Mouse (Mus musculus) heart, postnatal 25 days (tissue): Measurements from ENCODE around the gene Gm3139. TPM values are rescaled to one million over a fixed set of nuclear protein-coding genes. Genes with fewer than 3 reads are reported as not detected.
"Not testable (repeated sequence)": the region's sequence is repeated elsewhere in the genome, so short reads cannot be mapped to it uniquely, and the experiment has no call there.

Experiments used
- DNase-seq: peaks from one replicate; pipeline ENCODE4 v3.0.0; 2022; ENCODE audit warnings: low spot score
- intact Hi-C: fragments of 180-260 bp; cut with DNase I; formaldehyde crosslinking; loops from one replicate; pipeline ENCODE4 v1.15.1; 2025
- total RNA-seq, 2 experiments: library from RNA; stranded (reverse); gene quantifications; 2 replicates each; pipeline ENCODE4 v1.2.3; 2021

Gm3139 gene
- total RNA-seq = not detected

- intact Hi-C loops, DNase-seq: not testable (repeated sequence)
These were observed at the start of gene Gm3139 for GRCm38 (mm10) chr5:94525987-94526386. Gene Gm3139, plus strand, starts transcription at chr5:94526287.

Other genes starting within 250 kb of the Gm3139 start
- not detected for gene A430089I19Rik, start 219.5 kb upstream of the Gm3139 start, total RNA-seq
- gene Gm6502, start 211.9 kb upstream of the Gm3139 start, total RNA-seq = not detected
- gene AA792892, start 186.5 kb upstream of the Gm3139 start, total RNA-seq = not detected
- not detected for gene Gm7682, start 80.5 kb upstream of the Gm3139 start, total RNA-seq
- not detected for gene Gm3147, start 90.1 kb downstream of the Gm3139 start, total RNA-seq
- not detected for gene Gm6509, start 97.7 kb downstream of the Gm3139 start, total RNA-seq
- not detected for gene Gm6205, start 122.1 kb downstream of the Gm3139 start, total RNA-seq